Mouse (Mus musculus): Measurements from ENCODE around the gene Ints3. TPM values are rescaled to one million over a fixed set of nuclear protein-coding genes. Genes with fewer than 3 reads are reported as not detected.

The Ints3 gene
- polyA plus RNA-seq, 1 experiment from 2014 or later = 35.2 TPM

Other genes with a start within 250 kb of the Ints3 start
- 1,394 and 1,458 TPM in 2 replicates for gene Rps27, start 220.0 kb downstream of the Ints3 start, polyA plus RNA-seq (2014; fragmentation: Nextera tagmentation; extraction: Ambion mirVana)
- gene Rab13, start 219.9 kb downstream of the Ints3 start, polyA plus RNA-seq (2014; fragmentation: Nextera tagmentation; extraction: Ambion mirVana) = 10.2 and 11.5 TPM in 2 replicates
- gene Jtb, start 202.0 kb downstream of the Ints3 start, polyA plus RNA-seq (2014; fragmentation: Nextera tagmentation; extraction: Ambion mirVana) = 97.8 and 100.0 TPM in 2 replicates
- 0.82 and 2.2 TPM in 2 replicates for gene Creb3l4, start 190.1 kb downstream of the Ints3 start, polyA plus RNA-seq (2014; fragmentation: Nextera tagmentation; extraction: Ambion mirVana)
- 48.7 and 57.5 TPM in 2 replicates for gene Slc39a1, start 185.4 kb downstream of the Ints3 start, polyA plus RNA-seq (2014; fragmentation: Nextera tagmentation; extraction: Ambion mirVana)
- 12.5 and 14.8 TPM in 2 replicates for gene Crtc2, start 179.5 kb downstream of the Ints3 start, polyA plus RNA-seq (2014; fragmentation: Nextera tagmentation; extraction: Ambion mirVana)
- 4.9 and 7.5 TPM in 2 replicates for gene Dennd4b, start 168.4 kb downstream of the Ints3 start, polyA plus RNA-seq (2014; fragmentation: Nextera tagmentation; extraction: Ambion mirVana)
- 7.9 and 8.2 TPM in 2 replicates for gene Gatad2b, start 140.4 kb downstream of the Ints3 start, polyA plus RNA-seq (2014; fragmentation: Nextera tagmentation; extraction: Ambion mirVana)
- 6.4 and 6.7 TPM in 2 replicates for gene Slc27a3, start 43.7 kb downstream of the Ints3 start, polyA plus RNA-seq (2014; fragmentation: Nextera tagmentation; extraction: Ambion mirVana)
- gene Npr1, start 32.2 kb upstream of the Ints3 start, polyA plus RNA-seq (2014; fragmentation: Nextera tagmentation; extraction: Ambion mirVana) = 8.0 and 9.2 TPM in 2 replicates
- gene Ilf2, start 42.5 kb upstream of the Ints3 start, polyA plus RNA-seq (2014; fragmentation: Nextera tagmentation; extraction: Ambion mirVana) = 169 and 174 TPM in 2 replicates
- 44.9 and 46.4 TPM in 2 replicates for gene Snapin, start 57.4 kb upstream of the Ints3 start, polyA plus RNA-seq (2014; fragmentation: Nextera tagmentation; extraction: Ambion mirVana)
- gene Chtop, start 75.9 kb upstream of the Ints3 start, polyA plus RNA-seq (2014; fragmentation: Nextera tagmentation; extraction: Ambion mirVana) = 78.2 and 86.3 TPM in 2 replicates
- gene S100a1, start 80.8 kb upstream of the Ints3 start, polyA plus RNA-seq (2014; fragmentation: Nextera tagmentation; extraction: Ambion mirVana) = 16.5 and 21.9 TPM in 2 replicates
- gene S100a13, start 80.8 kb upstream of the Ints3 start, polyA plus RNA-seq (2014; fragmentation: Nextera tagmentation; extraction: Ambion mirVana) = 21.4 and 22.7 TPM in 2 replicates
- not detected in 2 replicates for gene S100a14, start 93.2 kb upstream of the Ints3 start, polyA plus RNA-seq (2014; fragmentation: Nextera tagmentation; extraction: Ambion mirVana)
- 52.5 and 58.1 TPM in 2 replicates for gene S100a16, start 103.6 kb upstream of the Ints3 start, polyA plus RNA-seq (2014; fragmentation: Nextera tagmentation; extraction: Ambion mirVana)
- gene S100a3, start 127.0 kb upstream of the Ints3 start, polyA plus RNA-seq (2014; fragmentation: Nextera tagmentation; extraction: Ambion mirVana) = not detected in 2 replicates
- not detected in 2 replicates for gene S100a2, start 156.6 kb upstream of the Ints3 start, polyA plus RNA-seq (2014; fragmentation: Nextera tagmentation; extraction: Ambion mirVana)
- not detected in 2 replicates for gene Gm42674, start 168.3 kb upstream of the Ints3 start, polyA plus RNA-seq (2014; fragmentation: Nextera tagmentation; extraction: Ambion mirVana)
- 0.69 and 0.77 TPM in 2 replicates for gene S100a4, start 170.1 kb upstream of the Ints3 start, polyA plus RNA-seq (2014; fragmentation: Nextera tagmentation; extraction: Ambion mirVana)
- not detected in 2 replicates for gene S100a5, start 174.9 kb upstream of the Ints3 start, polyA plus RNA-seq (2014; fragmentation: Nextera tagmentation; extraction: Ambion mirVana)
- gene S100a6, start 179.3 kb upstream of the Ints3 start, polyA plus RNA-seq (2014; fragmentation: Nextera tagmentation; extraction: Ambion mirVana) = 13.9 and 14.6 TPM in 2 replicates
- not detected in 2 replicates for gene S100a7a, start 220.4 kb upstream of the Ints3 start, polyA plus RNA-seq (2014; fragmentation: Nextera tagmentation; extraction: Ambion mirVana)
- 140 and 141 TPM in 2 replicates for gene S100a8, start 235.4 kb upstream of the Ints3 start, polyA plus RNA-seq (2014; fragmentation: Nextera tagmentation; extraction: Ambion mirVana)

All from liver, embryonic 11.5 days (tissue).